Mouse (Mus musculus): ENCODE measurements around the gene Scgb2b7. TPM values are rescaled to one million over a fixed set of nuclear protein-coding genes. Genes with fewer than 3 reads are reported as not detected.

Scgb2b7 gene
- not detected in 2 replicates for polyA plus RNA-seq (2015; fragmentation: Nextera tagmentation; extraction: Ambion mirVana)

DNA sequence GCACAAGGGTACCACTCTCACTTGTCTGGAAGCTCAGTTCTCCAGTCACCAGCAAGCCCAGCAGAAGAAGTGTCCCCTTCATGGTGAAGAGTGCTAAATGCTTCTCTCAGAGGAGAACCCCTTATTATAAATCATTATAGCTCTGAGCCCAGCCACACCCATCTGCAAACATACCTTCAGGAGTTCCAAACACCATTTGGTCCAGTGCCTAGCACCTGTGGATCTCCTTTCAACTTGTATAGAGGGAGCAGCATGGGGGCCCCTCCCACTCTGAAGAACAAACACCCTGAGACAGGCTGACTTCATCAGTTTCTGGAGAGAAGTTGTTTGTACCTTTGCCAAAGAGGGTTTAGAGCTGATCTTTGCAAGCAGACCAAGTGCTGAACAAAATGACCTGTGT is at the start of gene Scgb2b7:
Scgb2b7 (minus strand) TSS at position 101 of the 400 bp plus-strand sequence.

DNA sequence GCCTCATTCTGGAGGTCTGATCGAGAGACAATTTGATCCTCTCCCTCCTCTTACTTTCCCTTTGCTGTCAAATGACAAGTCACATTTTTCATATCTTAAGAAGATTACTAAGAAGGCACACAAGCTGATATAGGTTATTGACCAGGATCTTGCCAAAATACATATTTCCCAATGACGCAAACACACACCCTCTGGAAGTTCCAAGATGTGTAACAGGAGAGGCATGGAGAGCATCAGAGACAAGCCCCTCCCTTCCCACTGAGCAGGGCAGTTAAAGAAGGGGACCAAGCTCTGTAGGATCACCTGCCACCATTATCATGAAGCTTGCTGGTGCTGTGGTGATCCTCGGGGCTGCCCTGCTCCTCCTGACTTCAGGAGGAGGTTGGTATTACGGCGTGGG is 6.8 kb upstream of the Scgb2b7 start, which contains the start of gene Scgb1b7:
Scgb1b7 (plus strand) TSS at position 301 of the 400 bp plus-strand sequence.

Other genes starting within 250 kb of the Scgb2b7 start
- not detected in 2 replicates for gene Scgb1b7, start 6.9 kb upstream of the Scgb2b7 start, polyA plus RNA-seq (2015; fragmentation: Nextera tagmentation; extraction: Ambion mirVana)